Mouse (Mus musculus) embryonic facial prominence, embryonic 11.5 days (tissue): ENCODE results near the gene Txndc2. TPM values are rescaled to one million over a fixed set of nuclear protein-coding genes. Genes with fewer than 3 reads are reported as not detected.

Source experiments
- ATAC-seq: fragments of 200-750 bp; cut with Nextera tagmentation; replicated peaks from 2 replicates; pipeline ENCODE4 v1.8.0; 2017; ENCODE audit warnings: low read depth; ENCODE audit not compliant: insufficient number of reproducible peaks, low FRiP score, low TSS enrichment
- DNase-seq: peaks from one replicate; pipeline ENCODE4 v3.0.0-alpha.2; 2015; ENCODE audit warnings: low spot score
- H3K27ac ChIP-seq: fragments of 300-500 bp; sonication (generic); replicated peaks from 2 replicates; pipeline ENCODE4 v1.5.1; 2014; ENCODE audit warnings: mild to moderate bottlenecking, low read depth, low read length, control low read depth
- H3K27me3 ChIP-seq: fragments of 300-500 bp; sonication (generic); 2 replicates; pipeline ENCODE4 v1.6.1; 2014; ENCODE audit warnings: mild to moderate bottlenecking, low read length, moderate library complexity, mixed read lengths; ENCODE audit not compliant: control insufficient read depth, insufficient read depth
- H3K36me3 ChIP-seq: fragments of 300-500 bp; sonication (generic); replicated peaks from 2 replicates; pipeline ENCODE4 v1.6.1; 2014; ENCODE audit warnings: low read depth, mild to moderate bottlenecking, low read length, moderate library complexity, mixed read lengths; ENCODE audit not compliant: control insufficient read depth, insufficient read depth
- H3K4me1 ChIP-seq: fragments of 300-500 bp; sonication (generic); 2 replicates; pipeline ENCODE4 v1.6.1; 2014; ENCODE audit warnings: low read length, mixed read lengths; ENCODE audit not compliant: control insufficient read depth, insufficient read depth
- H3K4me2 ChIP-seq: fragments of 300-500 bp; sonication (generic); 2 replicates; pipeline ENCODE4 v1.6.1; 2014; ENCODE audit warnings: low read depth, mild to moderate bottlenecking, control low read depth, low read length, moderate library complexity
- H3K4me3 ChIP-seq: fragments of 300-500 bp; sonication (generic); 2 replicates; pipeline ENCODE4 v1.5.1; 2014; ENCODE audit warnings: low read depth, low read length, control low read depth
- H3K9ac ChIP-seq: fragments of 300-500 bp; sonication (generic); replicated peaks from 2 replicates; pipeline ENCODE4 v1.6.1; 2014; ENCODE audit warnings: mild to moderate bottlenecking, control low read depth, low read length
- H3K9me3 ChIP-seq: fragments of 300-500 bp; sonication (generic); replicated peaks from 2 replicates; pipeline ENCODE4 v1.6.1; 2016; ENCODE audit warnings: mild to moderate bottlenecking, low read length, inconsistent platforms, mixed read lengths; ENCODE audit not compliant: control insufficient read depth
- WGBS: fragments of 180-500 bp; shearing (Covaris S2); extraction: QIAGEN DNeasy Blood & Tissue Kit; methylation state at CpG from one replicate; pipeline ENCODE4 v1.1.7; 2014; 5-methylcytosine and 5-hydroxymethylcytosine counted together
- polyA plus RNA-seq: library from polyadenylated mRNA; unstranded; fragments of >200 nt; fragmentation: Nextera tagmentation; extraction: Ambion mirVana; gene quantifications from 2 replicates; pipeline ENCODE4 v1.2.1, GENCODE M21; 2014

Gene Txndc2
- polyA plus RNA-seq, 1 experiment from 2014 or later = 0.38 TPM

DNA sequence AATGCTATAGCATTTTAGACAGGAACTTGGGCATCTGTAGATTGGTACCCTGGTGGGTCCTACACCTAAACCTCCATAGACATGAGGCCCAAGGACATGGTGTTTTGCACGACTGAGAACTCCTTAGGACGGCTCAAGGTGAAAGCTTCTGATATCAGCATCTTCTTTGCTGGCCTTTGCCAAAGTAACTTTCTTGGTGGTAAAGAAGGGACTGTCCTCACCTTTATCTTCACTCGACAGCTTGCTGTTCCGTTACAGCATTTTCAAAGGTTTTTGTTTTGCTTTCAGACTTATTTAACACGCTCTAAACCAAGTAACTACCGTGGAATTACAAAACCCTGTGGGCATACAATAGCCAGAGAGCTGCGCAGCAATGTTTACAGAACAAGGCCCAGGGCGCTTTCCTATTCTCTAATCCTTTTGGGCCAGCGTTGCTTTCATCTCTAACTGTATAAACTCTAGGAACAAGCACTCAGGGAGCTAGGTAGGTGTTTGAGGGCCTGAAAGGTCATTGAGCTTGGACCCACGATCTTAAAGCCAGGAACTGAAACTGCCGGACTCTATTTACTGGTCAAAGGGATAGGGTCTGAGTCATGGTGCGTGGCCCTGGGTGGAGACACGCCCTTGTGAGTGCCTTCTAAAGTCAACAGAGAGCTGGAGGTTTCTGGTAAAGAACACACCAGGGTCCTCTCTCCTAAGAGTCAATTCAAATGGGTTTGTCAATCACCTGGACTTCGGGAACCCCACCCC, 21.5 kb upstream of the Txndc2 start:
- H3K4me1 ChIP-seq = no peaks in the 10 kb centered on the region
- H3K4me3 ChIP-seq = no peak overlapping the region
- no peaks in the 10 kb centered on the region for H3K27me3 ChIP-seq
- H3K9ac ChIP-seq = no peak overlapping the region
- H3K36me3 ChIP-seq = no peaks in the 10 kb centered on the region
- WGBS = 75% methylated on average over 14 of the region's 14 CpGs
- H3K4me2 ChIP-seq = no peak overlapping the region
- DNase-seq = no peak
- no peaks in the 10 kb centered on the region for H3K9me3 ChIP-seq
- H3K27ac ChIP-seq = no peak overlapping the region
- ATAC-seq = no peak

DNA sequence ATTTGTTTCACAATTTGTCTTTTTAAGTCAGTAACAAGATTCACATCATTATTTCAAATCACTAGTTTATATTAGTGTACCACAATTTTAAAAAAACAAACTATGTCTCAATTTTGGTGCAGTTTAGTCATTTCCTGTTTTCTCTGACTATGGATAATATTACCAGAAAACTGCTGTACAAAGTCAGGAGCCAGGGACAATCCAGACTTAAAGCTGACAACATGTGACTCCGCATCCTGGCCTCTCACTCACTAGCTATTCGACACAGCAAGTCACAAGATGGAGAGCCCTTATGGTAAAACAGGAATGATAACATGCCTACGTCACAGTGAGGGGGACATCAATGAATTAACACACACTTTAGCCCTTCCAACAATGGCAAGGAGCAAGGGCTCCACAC, 20.7 kb upstream of the Txndc2 start:
- Histone ChIP-seq H3K9ac (no peak overlapping the region), H3K27ac (no peak overlapping the region), H3K36me3 (no peaks in the 10 kb centered on the region), H3K4me2 (no peak overlapping the region), H3K4me3 (no peak overlapping the region), H3K27me3 (no peaks in the 10 kb centered on the region), H3K9me3 (no peaks in the 10 kb centered on the region), H3K4me1 (no peaks in the 10 kb centered on the region)
- WGBS = 80% methylated on average over 3 of the region's 3 CpGs
- DNase-seq = no peak
- no peak for ATAC-seq

DNA sequence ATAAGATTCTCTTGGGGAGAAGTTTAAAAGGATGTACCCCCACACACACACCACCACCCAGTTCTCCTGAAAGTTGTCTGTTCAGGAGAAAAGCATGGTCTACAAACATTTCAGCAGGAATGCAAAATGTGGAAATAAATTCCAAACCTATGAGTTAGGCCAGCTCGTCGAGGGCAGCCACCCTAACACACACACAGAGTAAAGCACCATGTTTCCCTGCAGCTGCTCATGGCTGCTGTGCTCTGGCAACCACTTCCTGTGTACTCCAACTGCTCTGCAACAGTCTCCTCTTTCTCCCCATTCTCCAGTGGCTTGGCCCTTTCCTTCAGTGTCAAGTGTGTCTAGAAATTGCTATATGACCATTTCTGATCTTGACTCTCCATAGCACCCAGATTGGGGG, 16.4 kb upstream of the Txndc2 start:
- 84% methylated on average over 2 of the region's 2 CpGs for WGBS
- Histone ChIP-seq H3K9ac (no peak overlapping the region), H3K4me3 (no peak overlapping the region), H3K27ac (no peak overlapping the region), H3K36me3 (no peaks in the 10 kb centered on the region), H3K27me3 (no peaks in the 10 kb centered on the region), H3K4me2 (no peak overlapping the region), H3K9me3 (no peaks in the 10 kb centered on the region), H3K4me1 (no peaks in the 10 kb centered on the region)
- DNase-seq (no peak), ATAC-seq (no peak)

DNA sequence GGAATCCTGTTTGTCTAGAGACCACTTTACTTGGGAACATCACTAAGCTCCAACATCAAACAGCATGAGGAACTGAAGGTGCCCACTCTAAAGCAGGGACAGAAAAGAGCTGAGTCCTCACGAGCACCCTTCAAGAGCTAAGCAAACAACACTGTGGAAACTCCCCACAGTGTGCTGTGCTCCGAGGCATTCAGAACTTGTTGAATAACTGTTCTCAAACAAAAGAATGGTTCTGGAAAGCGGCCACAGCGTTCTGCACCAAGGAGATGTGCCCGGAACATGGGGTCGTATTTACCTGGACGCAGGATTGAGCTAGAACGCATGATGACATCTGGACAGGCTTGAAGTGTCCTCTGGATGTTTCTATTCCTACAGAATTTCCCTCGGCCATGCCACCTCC, 16.0 kb upstream of the Txndc2 start:
- Histone ChIP-seq H3K4me3 (no peak overlapping the region), H3K9ac (no peak overlapping the region), H3K27me3 (no peaks in the 10 kb centered on the region), H3K4me2 (no peak overlapping the region), H3K27ac (no peak overlapping the region), H3K4me1 (no peaks in the 10 kb centered on the region), H3K36me3 (no peaks in the 10 kb centered on the region), H3K9me3 (no peaks in the 10 kb centered on the region)
- no peak for ATAC-seq
- no peak for DNase-seq
- 93% methylated on average over 9 of the region's 9 CpGs for WGBS

DNA sequence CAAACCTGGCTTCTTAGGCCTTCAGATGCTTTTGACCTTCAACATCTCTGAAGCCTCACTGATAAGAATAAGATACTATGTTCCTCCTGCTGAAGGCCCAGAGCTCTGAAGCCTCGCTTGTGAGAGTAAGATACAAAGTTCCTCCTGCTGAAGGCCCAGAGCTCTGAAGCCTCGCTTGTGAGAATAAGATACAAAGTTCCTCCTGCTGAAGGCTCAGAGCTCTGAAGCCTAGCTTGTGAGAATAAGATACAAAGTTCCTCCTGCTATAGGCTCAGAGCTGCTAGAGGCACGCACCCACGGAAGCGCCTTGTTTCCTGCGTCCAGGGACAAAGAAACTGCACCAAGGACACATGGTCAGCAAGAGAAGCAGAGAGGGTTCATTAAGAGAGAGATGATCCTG, 14.8 kb upstream of the Txndc2 start:
- no peak for ATAC-seq

DNA sequence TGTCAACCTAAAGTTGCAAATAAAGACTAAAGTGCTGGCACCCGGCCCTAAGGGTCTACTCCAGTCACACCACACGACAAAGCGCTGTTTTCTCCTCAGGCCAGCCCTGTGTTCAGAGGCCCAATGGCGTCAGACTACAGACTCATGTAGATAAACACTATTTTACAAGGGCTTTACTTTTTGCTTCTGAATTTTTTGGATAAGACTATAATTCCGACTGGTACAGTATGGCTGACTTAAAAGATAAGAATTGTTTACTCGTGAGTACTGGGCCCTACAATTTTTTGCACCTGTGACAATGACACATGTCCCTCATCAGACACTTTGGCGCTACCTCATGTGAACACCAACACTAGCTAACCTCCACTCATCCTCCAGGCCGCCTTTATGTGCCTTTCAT, 14.1 kb upstream of the Txndc2 start:
- Histone ChIP-seq H3K4me1 (no peaks in the 10 kb centered on the region), H3K36me3 (no peaks in the 10 kb centered on the region), H3K27me3 (no peaks in the 10 kb centered on the region), H3K27ac (no peak overlapping the region), H3K9ac (no peak overlapping the region), H3K9me3 (no peaks in the 10 kb centered on the region), H3K4me3 (no peak overlapping the region), H3K4me2 (no peak overlapping the region)
- DNase-seq (no peak), ATAC-seq (no peak)
- WGBS = 88% methylated on average over 8 of the region's 8 CpGs

More for the DNA sequence above, 14.8 kb upstream of the Txndc2 start:
- H3K4me2 ChIP-seq = no peak overlapping the region
- WGBS = 94% methylated on average over 6 of the region's 6 CpGs
- no peaks in the 10 kb centered on the region for H3K27me3 ChIP-seq
- no peak overlapping the region for H3K27ac ChIP-seq
- H3K4me3 ChIP-seq = no peak overlapping the region
- no peaks in the 10 kb centered on the region for H3K36me3 ChIP-seq
- DNase-seq = no peak
- no peaks in the 10 kb centered on the region for H3K9me3 ChIP-seq
- no peak overlapping the region for H3K9ac ChIP-seq
- no peaks in the 10 kb centered on the region for H3K4me1 ChIP-seq

DNA sequence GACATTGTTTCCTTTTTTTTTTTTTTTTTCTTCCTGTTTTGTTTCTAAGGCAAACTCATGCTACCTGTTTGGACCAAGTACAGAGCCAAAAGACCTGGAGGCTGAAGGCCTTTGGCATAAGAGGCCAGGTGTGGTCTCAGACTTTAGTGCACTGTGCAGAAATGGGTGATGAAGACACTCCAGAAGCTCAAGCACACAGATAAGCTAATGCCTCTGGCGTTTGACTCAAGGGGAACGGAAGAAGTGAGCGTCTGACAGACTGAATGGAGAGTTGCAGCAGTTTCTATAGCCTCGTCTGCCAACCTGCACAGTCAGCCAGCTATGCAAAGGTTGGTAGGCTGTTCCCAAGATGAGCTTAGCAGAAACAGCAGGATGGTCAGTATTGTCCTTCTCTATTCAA, 13.6 kb upstream of the Txndc2 start:
- Histone ChIP-seq H3K9ac (no peak overlapping the region), H3K27ac (no peak overlapping the region), H3K9me3 (no peaks in the 10 kb centered on the region), H3K27me3 (no peaks in the 10 kb centered on the region), H3K4me2 (no peak overlapping the region), H3K36me3 (no peaks in the 10 kb centered on the region), H3K4me1 (no peaks in the 10 kb centered on the region), H3K4me3 (no peak overlapping the region)
- 87% methylated on average over 4 of the region's 4 CpGs for WGBS
- DNase-seq = no peak
- ATAC-seq = no peak

DNA sequence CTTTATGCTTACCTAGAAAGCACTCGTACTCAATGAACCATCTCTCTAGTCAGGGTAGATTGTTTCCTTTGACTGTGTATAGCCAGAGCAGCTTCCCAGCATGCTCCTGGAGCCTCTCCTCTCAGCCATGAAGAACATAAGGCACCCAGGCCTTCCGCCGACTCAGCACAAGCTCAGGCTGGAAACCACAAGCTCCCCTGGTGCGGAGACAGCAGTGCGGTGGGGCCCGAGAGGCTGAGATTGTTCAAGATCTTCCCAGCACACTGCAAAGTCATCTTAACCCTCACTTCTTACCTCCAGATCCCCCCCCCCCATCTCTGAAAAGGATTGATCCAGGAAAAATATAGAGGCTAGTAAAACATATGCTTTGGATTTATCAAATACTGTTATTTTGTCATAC, 8.6 kb upstream of the Txndc2 start:
- no peak overlapping the region for H3K4me3 ChIP-seq
- ATAC-seq (no peak), DNase-seq (no peak)
- no peaks in the 10 kb centered on the region for H3K9me3 ChIP-seq
- H3K9ac ChIP-seq = no peak overlapping the region
- H3K27ac ChIP-seq = no peak overlapping the region
- H3K27me3 ChIP-seq = no peaks in the 10 kb centered on the region
- H3K36me3 ChIP-seq = no peaks in the 10 kb centered on the region
- 92% methylated on average over 6 of the region's 6 CpGs for WGBS
- H3K4me2 ChIP-seq = no peak overlapping the region
- no peaks in the 10 kb centered on the region for H3K4me1 ChIP-seq
